Mouse (Mus musculus): ENCODE data around the gene Lrrc3c. TPM values are rescaled to one million over a fixed set of nuclear protein-coding genes. Genes with fewer than 3 reads are reported as not detected.

Lrrc3c gene
- total RNA-seq (2023): not detected

GRCm38 (mm10) chr11:98597991-98598390 is at the start of gene Lrrc3c:
Gene Lrrc3c (plus strand): TSS chr11:98598291.

DNA sequence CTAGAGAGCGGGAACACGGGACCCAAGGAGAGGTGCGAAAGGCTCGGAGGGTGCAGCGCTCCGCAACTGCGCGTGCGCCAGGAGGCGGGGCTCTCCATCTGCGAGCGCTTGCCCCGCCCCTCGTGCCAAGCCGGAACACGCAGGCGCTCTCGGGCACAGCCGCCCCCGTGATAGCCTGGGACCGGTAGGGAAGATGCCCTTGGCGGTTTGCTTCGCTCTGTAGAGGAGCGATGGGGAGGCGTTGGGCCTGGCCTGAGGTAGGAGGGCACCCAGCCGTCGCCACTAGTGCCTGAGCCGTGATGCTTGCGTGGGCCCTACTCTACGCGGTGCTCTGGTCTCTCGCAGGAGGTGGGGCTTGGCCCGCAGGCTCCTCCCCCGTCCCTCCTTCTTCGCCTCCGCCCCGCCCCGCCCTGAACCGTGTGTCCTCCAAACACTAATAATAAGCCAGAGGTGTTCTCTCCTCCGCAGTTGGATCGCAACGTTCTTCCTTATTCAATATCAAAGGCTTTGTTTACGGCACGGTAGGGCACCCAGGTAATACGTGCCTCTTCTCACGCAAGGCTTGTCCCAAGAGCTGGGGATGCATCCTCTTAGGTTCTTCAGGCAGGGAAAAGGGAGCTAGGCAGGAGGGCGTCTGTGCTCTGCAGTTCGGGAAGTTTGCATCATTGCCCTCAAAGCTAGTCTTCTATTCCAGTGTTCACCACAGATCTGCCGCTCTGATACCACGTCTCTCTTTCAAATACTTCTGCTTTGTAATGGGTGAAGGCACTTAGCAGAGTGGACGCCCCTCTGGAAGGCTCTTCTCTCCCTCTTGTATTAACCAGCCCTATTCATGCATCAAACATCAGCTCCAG is 46.9 kb upstream of the Lrrc3c start, which contains the start of gene Zpbp2:
TSS of gene Zpbp2 (plus strand) at position 123 of the 854 bp plus-strand sequence.

GRCm38 (mm10) chr11:98586892-98587563 is 11.1 kb upstream of the Lrrc3c start, which contains the start of gene Ormdl3:
Gene Ormdl3 (minus strand): TSS chr11:98587368.

GRCm38 (mm10) chr11:98625611-98626410 is 27.7 kb downstream of the Lrrc3c start, which contains the start of the genes Gm12355 and Gsdma3:
Gene Gm12355 (minus strand): TSS chr11:98625661.
Gene Gsdma3 (plus strand): TSS chr11:98626360.

DNA sequence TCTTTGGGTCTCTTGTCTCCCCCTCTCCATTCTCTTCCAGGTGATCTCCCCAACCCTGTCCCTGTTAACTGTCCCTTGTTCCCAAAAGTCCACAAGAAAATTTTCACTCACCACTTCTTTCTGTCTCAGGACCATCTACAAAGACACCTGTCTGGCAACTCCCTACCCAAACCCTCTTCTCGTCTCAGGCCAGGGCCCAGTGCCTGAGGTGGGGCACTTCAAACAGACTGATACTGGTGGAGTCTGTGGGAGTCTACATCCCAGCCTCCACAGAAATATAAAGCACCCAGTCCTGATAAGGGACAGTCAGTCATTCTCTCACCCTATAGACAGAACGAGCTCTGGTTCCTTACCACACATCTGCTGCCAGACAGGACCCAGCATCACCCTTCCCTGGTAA is 48.4 kb downstream of the Lrrc3c start, which contains the start of gene Gsdma2:
TSS of gene Gsdma2 (plus strand) at position 301 of the 400 bp plus-strand sequence.

Other genes starting within 250 kb of the Lrrc3c start
- not detected for gene Ppp1r1b, start 249.9 kb upstream of the Lrrc3c start, total RNA-seq (2023)
- gene Stard3, start 239.9 kb upstream of the Lrrc3c start, total RNA-seq (2023): 10 to 100 TPM; 40.5 to 52.2 TPM
- gene Tcap, start 214.5 kb upstream of the Lrrc3c start, total RNA-seq (2023): not detected
- not detected for gene Pnmt, start 211.8 kb upstream of the Lrrc3c start, total RNA-seq (2023)
- 1 to 10 TPM; 2.2 to 3.3 TPM for gene Pgap3, start 197.8 kb upstream of the Lrrc3c start, total RNA-seq (2023)
- gene Erbb2, start 185.8 kb upstream of the Lrrc3c start, total RNA-seq (2023): under 1 TPM in 1 of 2 experiments, not detected in 1; 0.07 TPM
- gene Mien1, start 159.3 kb upstream of the Lrrc3c start, total RNA-seq (2023): 10 to 100 TPM; 34.5 to 35.5 TPM
- gene Grb7, start 151.9 kb upstream of the Lrrc3c start, total RNA-seq (2023): under 1 TPM in 1 of 2 experiments, not detected in 1; 0.15 TPM
- 1 to 10 TPM; 4.3 to 8.6 TPM for gene Ikzf3, start 52.3 kb upstream of the Lrrc3c start, total RNA-seq (2023)
- 1 to 10 TPM in 1 of 2 experiments, under 1 TPM in 1; 0.64 to 1.4 TPM for gene Zpbp2, start 47.2 kb upstream of the Lrrc3c start, total RNA-seq (2023)
- gene Ormdl3, start 10.9 kb upstream of the Lrrc3c start, total RNA-seq (2023): 1 to 10 TPM; 6.7 to 8.2 TPM
- 10 to 100 TPM; 16.3 to 20.8 TPM for gene Gm12355, start 27.4 kb downstream of the Lrrc3c start, total RNA-seq (2023)
- gene Gsdma3, start 28.1 kb downstream of the Lrrc3c start, total RNA-seq (2023): not detected
- gene Gsdma2, start 48.5 kb downstream of the Lrrc3c start, total RNA-seq (2023): not detected
- not detected for gene Gsdma, start 66.1 kb downstream of the Lrrc3c start, total RNA-seq (2023)
- gene Psmd3, start 84.3 kb downstream of the Lrrc3c start, total RNA-seq (2023): 10 to 100 TPM; 45.5 to 48.4 TPM
- gene Csf3, start 103.0 kb downstream of the Lrrc3c start, total RNA-seq (2023): not detected
- 10 to 100 TPM; 40.0 to 42.2 TPM for gene Med24, start 131.1 kb downstream of the Lrrc3c start, total RNA-seq (2023)
- gene Thra, start 142.3 kb downstream of the Lrrc3c start, total RNA-seq (2023): 10 to 100 TPM; 22.0 to 23.9 TPM
- 1 to 10 TPM; 2.1 to 4.7 TPM for gene Nr1d1, start 177.0 kb downstream of the Lrrc3c start, total RNA-seq (2023)
- gene Msl1, start 197.2 kb downstream of the Lrrc3c start, total RNA-seq (2023): 100 to 1,000 TPM; 201 to 215 TPM
- 10 to 100 TPM; 57.8 to 63.3 TPM for gene Casc3, start 206.6 kb downstream of the Lrrc3c start, total RNA-seq (2023)
- gene Rapgefl1, start 238.5 kb downstream of the Lrrc3c start, total RNA-seq (2023): under 1 TPM; 0.31 to 0.73 TPM